Mouse (Mus musculus) hindbrain, postnatal 0 days (tissue): ENCODE measurements around the gene Tmcc3. TPM values are rescaled to one million over a fixed set of nuclear protein-coding genes. Genes with fewer than 3 reads are reported as not detected.

Experiments used
- ATAC-seq: fragments of 200-750 bp; cut with Nextera tagmentation; 2 replicates; pipeline ENCODE4 v1.8.0; 2017; ENCODE audit warnings: mild to moderate bottlenecking, moderate TSS enrichment, moderate library complexity
- DNase-seq: peaks from one replicate; pipeline ENCODE4 v3.0.0-alpha.2; 2015; ENCODE audit warnings: low spot score
- H3K27ac ChIP-seq: fragments of 300-500 bp; sonication (generic); 2 replicates; pipeline ENCODE4 v1.5.1; 2014; ENCODE audit warnings: mild to moderate bottlenecking
- H3K27me3 ChIP-seq: fragments of 300-500 bp; sonication (generic); 2 replicates; pipeline ENCODE4 v1.6.1; 2014; ENCODE audit warnings: low read length, mixed read lengths; ENCODE audit not compliant: insufficient read depth
- H3K36me3 ChIP-seq: fragments of 300-500 bp; sonication (generic); 2 replicates; pipeline ENCODE4 v1.6.1; 2014; ENCODE audit warnings: low read length, mixed read lengths; ENCODE audit not compliant: insufficient read depth
- H3K4me1 ChIP-seq: fragments of 300-500 bp; sonication (generic); 2 replicates; pipeline ENCODE4 v1.6.1; 2014; ENCODE audit warnings: antibody characterized with exemption, low read length, mixed read lengths; ENCODE audit not compliant: insufficient read depth
- H3K4me2 ChIP-seq: fragments of 300-500 bp; sonication (generic); 2 replicates; pipeline ENCODE4 v1.6.1; 2014; ENCODE audit warnings: low read depth, mild to moderate bottlenecking, low read length, moderate library complexity, mixed read lengths
- H3K4me3 ChIP-seq: fragments of 300-500 bp; sonication (generic); 2 replicates; pipeline ENCODE4 v1.5.1; 2014; ENCODE audit warnings: low read length
- H3K9ac ChIP-seq: fragments of 300-500 bp; sonication (generic); replicated peaks from 2 replicates; pipeline ENCODE4 v1.6.1; 2014; ENCODE audit warnings: mild to moderate bottlenecking, low read length, moderate library complexity, mixed read lengths
- H3K9me3 ChIP-seq: fragments of 300-500 bp; sonication (generic); 2 replicates; pipeline ENCODE4 v1.6.1; 2016; ENCODE audit warnings: low read length, mixed read lengths
- CTCF ChIP-seq: IDR thresholded peaks from 2 replicates; pipeline ENCODE4 v1.5.1; 2016; ENCODE audit warnings: antibody characterized with exemption, control low read depth, low read depth
- WGBS: fragments of 180-500 bp; shearing (Covaris S2); extraction: QIAGEN DNeasy Blood & Tissue Kit; methylation state at CpG from one replicate; pipeline ENCODE4 v1.1.7; 2014; 5-methylcytosine and 5-hydroxymethylcytosine counted together
- polyA plus RNA-seq: library from polyadenylated mRNA; unstranded; fragments of >200 nt; fragmentation: Nextera tagmentation; extraction: Ambion mirVana; gene quantifications from 2 replicates; pipeline ENCODE4 v1.2.1, GENCODE M21; 2015
- total RNA-seq: library from RNA; depleted of rRNA; stranded (reverse); fragments of >200 nt; gene quantifications from 2 replicates; pipeline ENCODE4 v1.2.3, GENCODE M21; 2014

Tmcc3 gene
- total and polyA plus RNA-seq, 2 experiments from 2014 or later = 9.7 to 15.3 TPM

GRCm38 (mm10) chr10:94318574-94318973 lies 6.8 kb downstream of the Tmcc3 start:
- peak overlapping the region; percentile 41; the same call in 1 of the 2 replicates for H3K27ac ChIP-seq
- no peak for TF ChIP-seq CTCF

GRCm38 (mm10) chr10:94329962-94330361 lies 18.2 kb downstream of the Tmcc3 start:
- Histone ChIP-seq H3K27me3 (no peaks in the 10 kb centered on the region), H3K9ac (no peak overlapping the region), H3K9me3 (peaks cover 2% of the 10 kb centered on the region; the same call in 1 of the 2 replicates), H3K36me3 (no peaks in the 10 kb centered on the region), H3K27ac (no peak overlapping the region), H3K4me2 (no peak overlapping the region), H3K4me1 (no peaks in the 10 kb centered on the region), H3K4me3 (no peak overlapping the region)
- ATAC-seq (peak; percentile 77), DNase-seq (peak; percentile 77)
- WGBS = 33% methylated on average over 5 of the region's 5 CpGs
- no peak for TF ChIP-seq CTCF

More at GRCm38 (mm10) chr10:94318574-94318973, 6.8 kb downstream of the Tmcc3 start:
- Histone ChIP-seq H3K9me3 (no peaks in the 10 kb centered on the region), H3K4me2 (no peak overlapping the region), H3K4me3 (no peak overlapping the region), H3K36me3 (no peaks in the 10 kb centered on the region), H3K27me3 (no peaks in the 10 kb centered on the region), H3K4me1 (peaks cover 4% of the 10 kb centered on the region; the same call in 1 of the 2 replicates), H3K9ac (no peak overlapping the region)
- WGBS = 20% methylated on average over 4 of the region's 4 CpGs
- ATAC-seq (no peak), DNase-seq (peak; percentile 31)

GRCm38 (mm10) chr10:94332358-94333137 lies 20.8 kb downstream of the Tmcc3 start:
- WGBS = 79% methylated on average over 16 of the region's 16 CpGs
- TF ChIP-seq CTCF = peak; percentile 25; the same call in 1 of the 2 replicates
- Histone ChIP-seq H3K27ac (no peak overlapping the region), H3K4me1 (no peaks in the 10 kb centered on the region), H3K36me3 (no peaks in the 10 kb centered on the region), H3K27me3 (no peaks in the 10 kb centered on the region), H3K9me3 (no peaks in the 10 kb centered on the region), H3K9ac (no peak overlapping the region), H3K4me3 (no peak overlapping the region), H3K4me2 (no peak overlapping the region)
- DNase-seq = no peak
- peak; percentile 32; the same call in 1 of the 2 replicates for ATAC-seq

GRCm38 (mm10) chr10:94333328-94333727 lies 21.6 kb downstream of the Tmcc3 start:
- no peaks in the 10 kb centered on the region for H3K4me1 ChIP-seq
- H3K4me3 ChIP-seq = no peak overlapping the region
- H3K27ac ChIP-seq = no peak overlapping the region
- H3K9ac ChIP-seq = no peak overlapping the region
- no peaks in the 10 kb centered on the region for H3K36me3 ChIP-seq
- no peaks in the 10 kb centered on the region for H3K9me3 ChIP-seq
- 90% methylated on average over 8 of the region's 8 CpGs for WGBS
- no peak overlapping the region for H3K4me2 ChIP-seq
- no peak for TF ChIP-seq CTCF
- no peak for ATAC-seq
- no peak for DNase-seq
- no peaks in the 10 kb centered on the region for H3K27me3 ChIP-seq

GRCm38 (mm10) chr10:94335047-94335446 lies 23.3 kb downstream of the Tmcc3 start:
- ATAC-seq (no peak), DNase-seq (no peak)
- no peak overlapping the region for H3K27ac ChIP-seq
- WGBS = 78% methylated on average over 10 of the region's 10 CpGs
- H3K27me3 ChIP-seq = no peaks in the 10 kb centered on the region
- no peak overlapping the region for H3K4me2 ChIP-seq
- H3K9me3 ChIP-seq = no peaks in the 10 kb centered on the region
- H3K4me1 ChIP-seq = no peaks in the 10 kb centered on the region
- H3K36me3 ChIP-seq = no peaks in the 10 kb centered on the region
- no peak for TF ChIP-seq CTCF
- H3K9ac ChIP-seq = no peak overlapping the region
- no peak overlapping the region for H3K4me3 ChIP-seq

- WGBS = 95% methylated on average over 6 of the region's 6 CpGs
- Histone ChIP-seq H3K36me3 (no peaks in the 10 kb centered on the region), H3K27me3 (no peaks in the 10 kb centered on the region), H3K27ac (no peak overlapping the region), H3K4me1 (no peaks in the 10 kb centered on the region), H3K9me3 (no peaks in the 10 kb centered on the region), H3K4me3 (no peak overlapping the region), H3K4me2 (no peak overlapping the region), H3K9ac (no peak overlapping the region)
- DNase-seq (no peak), ATAC-seq (no peak)
- TF ChIP-seq CTCF = no peak
Observed at GRCm38 (mm10) chr10:94336071-94336470, 24.3 kb downstream of the Tmcc3 start.

GRCm38 (mm10) chr10:94341501-94341900 lies 29.8 kb downstream of the Tmcc3 start:
- 70% methylated on average over 17 of the region's 17 CpGs for WGBS
- no peak for DNase-seq

More at GRCm38 (mm10) chr10:94341501-94341900, 29.8 kb downstream of the Tmcc3 start:
- H3K27me3 ChIP-seq = no peaks in the 10 kb centered on the region
- no peaks in the 10 kb centered on the region for H3K36me3 ChIP-seq
- no peak overlapping the region for H3K9ac ChIP-seq
- 0 out of 2 replicates have a peak overlapping the region, but pooled peaks have one; percentile 16 for H3K4me2 ChIP-seq
- H3K4me1 ChIP-seq = no peaks in the 10 kb centered on the region
- no peaks in the 10 kb centered on the region for H3K9me3 ChIP-seq
- no peak for TF ChIP-seq CTCF
- H3K27ac ChIP-seq = 0 out of 2 replicates have a peak overlapping the region, but pooled peaks have one; percentile 3
- no peak overlapping the region for H3K4me3 ChIP-seq
- no peak for ATAC-seq
